Mouse (Mus musculus): ENCODE measurements around the gene Tarbp1.
"Not testable (repeated sequence)": the region's sequence is repeated elsewhere in the genome, so short reads cannot be mapped to it uniquely, and the experiment has no call there.

Gene Tarbp1

GRCm38 (mm10) chr8:126494160-126495110 lies 19.6 kb upstream of the Tarbp1 start:
- DNase-seq: no peak

DNA sequence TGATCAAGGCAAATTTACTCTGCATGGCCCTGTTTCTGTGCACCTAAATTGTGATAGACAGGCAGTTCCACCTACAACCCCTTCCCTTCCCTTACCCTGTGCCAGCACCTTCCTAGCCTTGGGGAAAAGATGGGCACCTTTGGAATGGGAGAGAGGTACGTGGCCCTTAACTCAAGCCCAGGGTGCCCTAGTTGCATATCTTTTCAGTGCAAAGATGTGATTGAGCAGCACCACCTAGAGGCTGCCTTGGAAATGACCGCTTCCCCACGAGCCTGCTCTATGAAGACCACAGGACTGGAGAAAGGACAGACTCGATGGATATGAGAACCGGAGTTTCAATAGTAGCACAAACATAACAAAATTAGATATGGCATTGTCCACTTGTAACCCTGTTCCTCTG lies 8.1 kb upstream of the Tarbp1 start:
- peak; percentile 80 to 81 for DNase-seq

GRCm38 (mm10) chr8:126482348-126482720 lies 7.5 kb upstream of the Tarbp1 start:
- no peak for DNase-seq

DNA sequence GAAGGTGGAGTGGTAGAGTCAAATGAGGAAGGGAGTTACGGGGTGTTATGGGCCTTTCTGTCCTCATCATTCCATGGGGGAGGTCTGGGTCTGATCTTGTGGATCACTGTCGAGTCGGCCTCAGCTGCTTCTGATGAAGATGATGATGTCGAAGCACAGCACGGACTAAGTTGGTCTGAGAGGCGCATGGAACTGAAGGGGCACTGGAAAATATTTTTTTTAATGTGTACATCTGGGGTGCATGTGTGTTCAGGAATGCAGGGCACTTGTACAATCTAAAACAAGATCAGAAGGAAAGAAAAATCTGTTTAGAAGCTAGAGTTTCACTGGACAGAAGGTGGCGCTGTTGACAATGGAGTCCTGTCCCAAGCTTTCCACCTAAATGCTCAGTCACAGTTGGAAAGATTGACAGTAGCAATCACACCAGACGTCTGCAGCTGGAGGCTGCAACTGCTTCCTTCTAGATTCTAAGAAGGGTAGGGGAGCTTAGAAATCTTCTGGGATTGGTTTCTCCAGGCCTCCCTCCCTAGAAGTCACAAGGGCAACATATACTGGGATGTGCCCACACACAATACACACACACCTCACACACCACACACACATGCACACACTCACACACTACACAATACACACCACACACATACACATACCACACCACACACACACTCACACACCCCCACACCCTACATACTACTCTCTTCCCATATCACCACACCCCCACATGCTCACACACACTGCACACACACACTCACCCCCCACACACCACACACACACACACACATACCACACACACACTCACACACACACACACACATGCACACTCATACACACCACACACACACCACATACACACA lies 6.9 kb upstream of the Tarbp1 start:
- peak; percentile 67 to 74 for DNase-seq

DNA sequence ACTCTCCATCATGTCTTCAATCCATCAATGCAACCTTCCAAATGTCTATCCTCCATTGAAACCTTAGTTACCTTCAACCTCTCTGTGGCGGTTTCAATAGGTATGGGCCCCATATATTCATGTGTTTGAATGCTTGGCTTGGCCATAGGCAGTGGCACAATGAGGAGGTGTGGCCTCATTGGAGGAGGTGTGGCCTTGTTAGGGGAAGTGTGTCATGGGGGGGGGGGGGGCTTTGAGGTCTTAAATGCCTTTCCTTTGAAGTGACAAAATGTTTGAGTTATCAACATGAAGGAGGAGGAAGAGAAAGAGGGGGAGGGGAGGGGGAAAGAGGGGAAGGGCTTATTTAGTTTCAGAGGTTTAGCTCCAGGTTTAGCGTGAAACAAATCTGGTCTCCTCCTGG lies 5.5 kb upstream of the Tarbp1 start:
- no peak for DNase-seq

DNA sequence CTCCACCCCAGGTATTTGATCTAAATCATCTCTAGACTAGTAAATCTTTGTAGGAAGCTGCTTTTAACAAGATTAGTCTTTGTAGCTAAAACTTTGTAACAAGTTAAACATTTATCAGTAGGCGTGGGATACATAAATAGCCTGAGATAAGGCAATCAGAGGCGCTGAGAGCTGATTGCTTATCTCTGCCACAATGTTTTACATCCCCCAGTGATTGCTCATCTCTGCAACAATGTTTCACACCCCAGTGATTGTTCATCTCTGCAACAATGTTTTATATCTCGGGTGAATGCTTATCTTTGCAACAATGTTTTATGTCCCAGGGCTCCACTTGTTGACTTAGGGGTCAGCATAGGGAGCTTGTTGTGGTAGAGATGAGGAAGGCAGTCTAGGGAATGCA lies 3.8 kb upstream of the Tarbp1 start:
- DNase-seq: no peak

DNA sequence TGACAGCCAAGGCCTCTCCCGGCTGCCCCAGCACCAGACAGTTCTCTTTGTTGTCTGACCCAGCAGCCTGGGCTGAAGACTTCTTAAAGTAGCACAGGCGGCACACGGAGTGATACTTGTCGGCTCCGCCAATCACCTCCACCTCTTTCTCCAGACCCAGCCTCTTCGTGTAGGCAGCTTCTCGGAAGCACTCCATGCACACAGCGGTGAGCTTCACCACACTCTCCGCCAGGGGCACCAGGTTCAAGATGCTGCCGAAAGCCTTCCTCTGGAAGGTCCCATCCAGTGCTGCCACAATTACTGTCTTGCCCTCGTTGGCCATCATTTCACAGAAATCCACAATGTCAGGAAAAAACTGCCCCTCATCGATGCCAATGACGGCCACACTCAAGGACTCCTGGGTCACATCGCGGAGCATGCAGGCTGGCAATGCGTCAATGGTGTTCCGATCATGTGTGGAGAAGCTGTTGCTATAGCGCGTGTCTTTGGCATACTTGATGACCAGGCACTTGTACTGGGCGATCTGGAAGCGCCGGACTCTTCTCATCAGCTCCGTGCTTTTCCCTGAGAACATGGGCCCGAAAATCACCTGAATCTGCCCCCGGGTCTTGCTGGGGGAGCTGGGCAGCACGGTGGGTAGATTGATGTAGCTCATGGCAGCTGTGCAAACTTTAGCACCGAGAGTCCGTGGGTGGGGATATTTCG lies 1.4 kb upstream of the Tarbp1 start:
- DNase-seq: peak in 1 of 2 experiments; percentile 6

GRCm38 (mm10) chr8:126475738-126476137 lies 873 bp upstream of the Tarbp1 start:
- not testable (repeated sequence) for DNase-seq

DNA sequence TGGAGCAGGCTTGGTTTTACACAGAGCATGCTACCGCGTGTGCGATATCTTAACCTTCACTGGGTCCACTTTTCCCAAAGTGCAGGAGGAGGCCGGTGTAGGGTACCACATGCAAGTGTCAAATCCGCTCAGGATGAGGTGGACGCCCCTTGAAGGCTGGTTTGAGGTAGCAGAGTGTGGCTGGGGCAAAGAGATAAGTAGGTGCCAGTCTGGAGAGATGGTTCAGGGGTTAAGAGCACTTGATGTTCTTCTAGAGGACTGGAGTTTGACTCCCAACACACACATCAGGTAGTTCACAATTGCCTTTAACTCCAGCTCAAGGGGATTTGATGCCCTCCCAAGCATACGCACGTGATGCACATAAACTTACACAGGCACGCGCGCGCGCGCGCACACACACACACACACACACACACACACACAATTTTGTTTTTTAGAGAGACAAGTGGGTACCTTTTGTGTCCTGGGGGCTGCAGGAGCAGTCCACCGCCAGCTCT lies 1.0 kb downstream of the Tarbp1 start:
- DNase-seq: peak in 1 of 2 experiments; percentile 13

GRCm38 (mm10) chr8:126464071-126464470 lies 10.8 kb downstream of the Tarbp1 start:
- DNase-seq: no peak

DNA sequence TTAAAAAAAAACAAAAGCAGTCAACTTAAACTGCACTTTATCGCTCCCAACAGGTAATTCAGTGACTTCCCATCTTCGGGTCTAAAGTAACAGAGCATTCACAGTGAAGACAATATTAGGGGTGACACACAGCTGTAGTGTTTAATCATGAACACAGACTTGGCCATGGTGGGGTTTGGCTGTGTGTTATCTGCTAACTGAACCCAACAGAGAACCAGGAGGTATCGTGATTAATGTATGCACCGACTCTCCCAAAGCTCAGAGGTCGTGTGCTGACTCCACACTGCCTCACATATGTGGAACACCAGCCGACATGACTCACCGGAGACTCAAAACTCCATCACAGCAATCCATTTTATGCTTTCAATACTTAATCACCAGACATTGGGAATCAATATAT lies 13.1 kb downstream of the Tarbp1 start:
- DNase-seq: no peak

DNA sequence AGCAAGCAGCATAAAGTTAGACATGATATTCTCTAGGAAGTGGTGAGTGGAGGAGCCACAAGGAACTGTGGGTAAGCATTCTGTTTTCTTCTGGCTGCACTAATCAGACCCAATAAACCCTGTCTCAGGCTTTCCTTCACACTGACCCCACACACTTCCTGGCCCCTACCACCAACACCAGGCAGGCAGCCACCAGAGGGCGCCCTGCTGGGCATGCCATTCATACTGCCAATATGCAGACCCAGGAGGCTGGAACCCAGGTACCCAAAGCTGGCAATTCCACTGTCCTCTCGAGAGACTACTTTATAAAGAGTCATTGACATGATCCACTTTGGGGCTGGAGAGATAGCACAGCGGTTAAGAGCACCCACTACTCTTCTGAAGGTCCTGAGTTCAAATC lies 14.6 kb downstream of the Tarbp1 start:
- peak; percentile 52 to 54 for DNase-seq

GRCm38 (mm10) chr8:126455383-126455782 lies 19.5 kb downstream of the Tarbp1 start:
- no peak for DNase-seq

- no peak for DNase-seq
These were observed 23.7 kb downstream of the Tarbp1 start for GRCm38 (mm10) chr8:126451158-126451557.

- no peak for DNase-seq
These were observed 35.9 kb downstream of the Tarbp1 start for GRCm38 (mm10) chr8:126438937-126439336.

- no peak for DNase-seq
These were observed 41.0 kb downstream of the Tarbp1 start for GRCm38 (mm10) chr8:126433827-126434226.

GRCm38 (mm10) chr8:126429635-126430034 lies 45.2 kb downstream of the Tarbp1 start:
- DNase-seq: no peak

- DNase-seq: no peak
These were observed 49.9 kb downstream of the Tarbp1 start for GRCm38 (mm10) chr8:126424946-126425345.

GRCm38 (mm10) chr8:126424163-126424562 lies 50.7 kb downstream of the Tarbp1 start:
- no peak for DNase-seq

GRCm38 (mm10) chr8:126422920-126423300 lies 52.0 kb downstream of the Tarbp1 start:
- DNase-seq: no peak

DNA sequence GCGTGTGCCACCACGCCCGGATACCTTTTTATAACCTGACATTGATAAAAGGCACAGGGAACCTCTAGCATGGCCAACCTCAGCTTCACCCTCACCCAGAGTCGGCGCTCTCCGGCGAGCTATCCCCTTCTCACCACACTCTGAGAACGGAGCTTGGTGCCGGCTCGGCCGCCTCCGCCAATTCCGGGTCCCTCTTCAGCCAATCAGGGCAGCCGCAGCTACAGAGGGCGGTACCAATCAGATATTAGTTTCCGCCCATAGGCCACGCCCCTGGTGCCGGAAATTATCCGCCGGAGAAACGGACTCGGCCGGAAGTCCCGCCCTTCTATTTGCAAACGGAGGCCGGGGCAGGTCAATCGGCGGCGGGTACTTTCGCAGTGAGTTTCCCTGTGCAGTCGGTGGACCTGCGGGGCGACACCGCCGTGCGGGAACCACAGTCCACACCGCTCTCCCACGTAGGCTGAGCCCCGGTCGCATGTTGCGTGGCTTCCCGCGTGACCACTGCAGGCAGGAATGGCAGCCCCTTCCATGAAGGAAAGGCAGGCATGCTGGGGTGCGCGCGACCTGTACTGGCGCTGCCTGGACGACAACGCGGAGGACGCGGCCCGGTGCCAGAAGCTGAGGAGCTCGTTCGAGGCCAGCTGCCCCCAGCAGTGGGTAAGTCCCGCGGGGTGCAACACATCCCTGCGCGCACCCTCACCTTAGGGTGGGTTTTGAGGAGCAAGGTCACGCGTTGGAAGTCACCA lies 52.5 kb downstream of the Tarbp1 start, which contains the start of gene Coa6:
Gene Coa6, plus strand, starts transcription at position 342 of the 746 bp plus-strand sequence.
- peak; percentile 99 for DNase-seq

GRCm38 (mm10) chr8:126420834-126421233 lies 54.0 kb downstream of the Tarbp1 start:
- DNase-seq: no peak

All from cerebellum, adult 18-20 months (tissue).